Mouse (Mus musculus): ENCODE results near the gene BC017158. TPM values are rescaled to one million over a fixed set of nuclear protein-coding genes. Genes with fewer than 3 reads are reported as not detected.
A peak's percentile ranks its signal among the peaks of the same experiment; 100 is the strongest.

Gene BC017158
- polyA plus RNA-seq, 1 experiment from 2014 or later = 20.1 TPM

DNA sequence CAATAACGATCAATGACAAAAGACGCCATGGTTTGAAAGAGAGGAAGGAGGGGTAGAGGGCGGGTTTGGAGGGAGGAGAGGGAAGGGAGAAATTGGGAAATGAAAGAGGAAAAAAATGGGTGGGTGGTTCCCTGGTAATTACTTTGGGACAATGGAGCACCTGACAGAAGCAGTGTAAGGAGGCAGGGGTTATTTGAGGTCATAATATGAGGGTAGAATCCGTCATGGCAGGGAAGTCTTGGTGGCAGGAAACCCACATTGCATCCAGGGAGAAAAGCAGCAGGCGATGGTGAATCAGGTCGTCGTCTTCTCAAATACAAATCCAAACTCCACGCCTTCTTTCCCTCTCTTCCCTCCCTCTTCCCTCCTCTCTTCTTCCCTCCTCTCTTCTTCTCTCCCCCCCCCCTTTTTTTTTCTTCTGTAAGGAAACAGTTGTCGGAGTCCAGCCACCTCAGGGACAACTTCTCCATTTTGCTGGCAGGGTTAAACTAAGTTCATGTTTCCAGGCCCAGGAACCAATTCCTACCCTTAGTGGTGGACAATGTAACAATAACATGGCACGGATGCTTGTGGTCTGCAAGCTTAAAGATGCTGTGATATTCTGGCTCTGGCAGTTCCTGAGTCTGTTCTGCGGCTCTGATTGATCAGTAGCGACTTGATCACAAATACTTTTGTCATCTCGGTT lies 14.5 kb upstream of the BC017158 start:
- no peak overlapping the region for H3K27ac ChIP-seq (replicated peaks; ENCODE audit: low read depth, low read length)
- no peaks in the 10 kb centered on the region for H3K36me3 ChIP-seq (ENCODE audit: control insufficient read depth, insufficient read depth, low read length)
- H3K4me3 ChIP-seq (replicated peaks; ENCODE audit: low read depth, low read length) = no peak overlapping the region
- no peaks in the 10 kb centered on the region for H3K9me3 ChIP-seq (ENCODE audit: control insufficient read depth, low read length)
- no peak overlapping the region for H3K4me2 ChIP-seq (ENCODE audit: low read length)
- H3K27me3 ChIP-seq (ENCODE audit: control insufficient read depth, insufficient read depth, low read length) = no peaks in the 10 kb centered on the region
- no peaks in the 10 kb centered on the region for H3K4me1 ChIP-seq (ENCODE audit: control insufficient read depth, insufficient read depth, low read length)
- no peak for DNase-seq
- no peak for ATAC-seq (ENCODE audit: low FRiP score, low TSS enrichment)
- H3K9ac ChIP-seq (replicated peaks; ENCODE audit: low read length) = no peak overlapping the region
- WGBS = 80% methylated on average over 13 of the region's 13 CpGs

DNA sequence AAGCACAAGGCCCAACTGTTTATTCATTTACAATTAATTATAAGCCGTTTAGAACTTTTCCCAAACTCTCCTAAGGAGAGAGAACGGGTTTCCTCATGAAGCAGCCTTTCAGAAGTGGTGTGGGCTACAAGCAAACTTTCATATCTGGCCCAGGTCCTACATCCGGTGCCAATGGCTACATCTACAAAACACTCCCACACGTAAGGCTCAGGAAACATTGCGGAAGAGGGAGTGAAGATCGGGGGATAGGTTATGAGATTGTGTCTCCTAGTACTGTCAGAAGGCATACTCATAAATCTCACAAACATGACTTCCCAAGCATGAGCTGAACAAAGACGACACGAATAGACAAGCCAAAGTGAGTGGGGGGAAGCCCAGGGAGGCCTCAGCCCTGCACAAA lies 13.8 kb upstream of the BC017158 start:
- WGBS = 83% methylated on average over 8 of the region's 8 CpGs
- Histone ChIP-seq H3K9me3 (ENCODE audit: control insufficient read depth, low read length) (no peaks in the 10 kb centered on the region), H3K27me3 (ENCODE audit: control insufficient read depth, insufficient read depth, low read length) (no peaks in the 10 kb centered on the region), H3K27ac (replicated peaks; ENCODE audit: low read depth, low read length) (no peak overlapping the region), H3K9ac (replicated peaks; ENCODE audit: low read length) (no peak overlapping the region), H3K4me2 (ENCODE audit: low read length) (no peak overlapping the region), H3K4me3 (replicated peaks; ENCODE audit: low read depth, low read length) (no peak overlapping the region), H3K4me1 (ENCODE audit: control insufficient read depth, insufficient read depth, low read length) (no peaks in the 10 kb centered on the region), H3K36me3 (ENCODE audit: control insufficient read depth, insufficient read depth, low read length) (no peaks in the 10 kb centered on the region)
- DNase-seq = no peak
- ATAC-seq (ENCODE audit: low FRiP score, low TSS enrichment) = no peak

DNA sequence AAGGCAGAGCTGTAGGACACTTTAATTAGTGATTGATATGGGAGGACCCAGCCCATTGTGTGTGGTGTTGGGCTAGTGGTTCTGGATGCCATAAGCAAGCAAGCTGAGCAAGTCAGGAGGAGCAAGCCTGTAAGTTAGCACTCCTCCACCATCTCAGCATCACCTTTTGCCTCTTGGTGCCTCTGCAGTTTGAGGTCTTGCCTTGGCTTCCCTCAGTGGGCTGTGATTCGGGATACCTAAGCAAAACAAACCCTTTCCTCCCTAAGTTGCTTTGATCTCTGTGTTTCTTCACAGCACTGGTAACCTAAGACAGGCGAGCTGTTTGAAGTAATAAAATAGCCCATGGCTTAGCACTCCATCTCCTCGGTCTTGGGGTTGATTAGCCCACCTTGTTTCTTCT lies 13.3 kb upstream of the BC017158 start:
- no peak for ATAC-seq (ENCODE audit: low FRiP score, low TSS enrichment)
- DNase-seq = no peak
- no peaks in the 10 kb centered on the region for H3K4me1 ChIP-seq (ENCODE audit: control insufficient read depth, insufficient read depth, low read length)
- H3K4me3 ChIP-seq (replicated peaks; ENCODE audit: low read depth, low read length) = no peak overlapping the region
- H3K9me3 ChIP-seq (ENCODE audit: control insufficient read depth, low read length) = no peaks in the 10 kb centered on the region
- H3K27ac ChIP-seq (replicated peaks; ENCODE audit: low read depth, low read length) = no peak overlapping the region
- H3K9ac ChIP-seq (replicated peaks; ENCODE audit: low read length) = no peak overlapping the region
- 75% methylated on average over 3 of the region's 3 CpGs for WGBS
- no peak overlapping the region for H3K4me2 ChIP-seq (ENCODE audit: low read length)
- no peaks in the 10 kb centered on the region for H3K36me3 ChIP-seq (ENCODE audit: control insufficient read depth, insufficient read depth, low read length)
- no peaks in the 10 kb centered on the region for H3K27me3 ChIP-seq (ENCODE audit: control insufficient read depth, insufficient read depth, low read length)

DNA sequence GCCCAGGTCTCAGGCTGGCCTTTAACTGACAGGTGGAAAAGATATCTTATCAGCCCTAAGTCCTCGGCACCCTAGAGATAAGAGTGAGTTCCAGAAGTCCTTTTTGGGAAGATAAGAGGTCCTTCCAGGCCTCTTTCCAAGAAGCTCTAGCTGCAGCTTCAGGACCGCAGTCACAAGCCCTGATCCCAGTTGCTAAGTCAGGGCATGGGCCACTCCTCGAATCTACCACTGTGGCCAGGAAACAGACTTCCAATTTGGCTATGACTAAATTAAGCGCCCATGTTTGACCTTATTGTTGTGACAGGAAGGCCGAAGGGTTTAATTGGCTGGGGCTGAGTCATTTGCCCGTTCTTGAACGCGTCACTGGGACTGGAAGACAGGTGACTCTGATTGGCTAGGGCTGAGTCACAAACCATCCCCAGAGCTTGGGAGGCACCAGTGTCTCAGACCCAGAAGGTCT lies 12.3 kb upstream of the BC017158 start:
- H3K27me3 ChIP-seq (ENCODE audit: control insufficient read depth, insufficient read depth, low read length) = no peaks in the 10 kb centered on the region
- H3K9ac ChIP-seq (replicated peaks; ENCODE audit: low read length) = no peak overlapping the region
- H3K36me3 ChIP-seq (ENCODE audit: control insufficient read depth, insufficient read depth, low read length) = no peaks in the 10 kb centered on the region
- H3K4me2 ChIP-seq (ENCODE audit: low read length) = no peak overlapping the region
- DNase-seq = no peak
- no peaks in the 10 kb centered on the region for H3K4me1 ChIP-seq (ENCODE audit: control insufficient read depth, insufficient read depth, low read length)
- ATAC-seq (ENCODE audit: low FRiP score, low TSS enrichment) = no peak
- no peak overlapping the region for H3K27ac ChIP-seq (replicated peaks; ENCODE audit: low read depth, low read length)
- 83% methylated on average over 8 of the region's 8 CpGs for WGBS
- no peaks in the 10 kb centered on the region for H3K9me3 ChIP-seq (ENCODE audit: control insufficient read depth, low read length)
- no peak overlapping the region for H3K4me3 ChIP-seq (replicated peaks; ENCODE audit: low read depth, low read length)

DNA sequence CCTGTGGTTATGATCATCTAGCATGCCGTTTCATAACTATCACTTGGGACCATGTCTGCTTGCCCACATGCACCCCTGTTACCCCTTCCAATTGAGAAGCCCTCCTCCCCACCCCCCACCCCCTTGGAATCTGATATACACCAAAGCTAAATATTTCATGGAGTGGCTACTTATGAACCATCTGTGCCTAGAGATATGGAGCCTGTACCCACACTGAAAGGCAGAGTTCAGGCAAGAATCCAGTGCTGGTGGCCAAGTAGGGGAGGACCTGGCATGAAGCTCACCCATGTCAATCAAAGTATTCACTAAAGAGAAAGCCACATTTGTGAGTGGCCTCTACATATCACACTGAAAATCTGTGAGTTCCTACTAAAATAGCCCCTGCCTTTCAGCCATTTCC lies 11.8 kb upstream of the BC017158 start:
- no peak overlapping the region for H3K4me2 ChIP-seq (ENCODE audit: low read length)
- ATAC-seq (ENCODE audit: low FRiP score, low TSS enrichment) = no peak
- H3K36me3 ChIP-seq (ENCODE audit: control insufficient read depth, insufficient read depth, low read length) = no peaks in the 10 kb centered on the region
- no peaks in the 10 kb centered on the region for H3K4me1 ChIP-seq (ENCODE audit: control insufficient read depth, insufficient read depth, low read length)
- no peak overlapping the region for H3K4me3 ChIP-seq (replicated peaks; ENCODE audit: low read depth, low read length)
- H3K27ac ChIP-seq (replicated peaks; ENCODE audit: low read depth, low read length) = no peak overlapping the region
- no peak overlapping the region for H3K9ac ChIP-seq (replicated peaks; ENCODE audit: low read length)
- WGBS = 65% methylated on average over 1 of the region's 1 CpGs
- DNase-seq = no peak
- no peaks in the 10 kb centered on the region for H3K27me3 ChIP-seq (ENCODE audit: control insufficient read depth, insufficient read depth, low read length)
- H3K9me3 ChIP-seq (ENCODE audit: control insufficient read depth, low read length) = no peaks in the 10 kb centered on the region

DNA sequence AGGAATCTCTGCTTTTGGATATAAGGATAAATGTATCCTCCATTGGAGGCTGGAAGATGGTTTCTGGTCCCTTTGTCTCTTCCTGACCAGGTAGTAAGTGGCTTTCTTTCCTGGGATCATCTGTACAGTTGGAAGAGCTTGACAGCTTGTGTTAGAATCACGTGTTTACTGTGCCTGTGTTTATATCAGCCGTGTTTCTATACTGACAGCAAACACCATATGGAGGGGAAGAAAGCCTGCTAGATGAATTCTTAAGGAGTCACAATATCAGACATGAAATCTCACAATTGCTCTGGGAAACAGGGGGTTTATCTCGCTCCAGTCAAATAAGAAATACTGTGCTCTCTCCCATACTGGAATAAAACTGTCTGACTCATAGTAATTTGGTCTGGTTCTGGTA lies 11.2 kb upstream of the BC017158 start:
- H3K27me3 ChIP-seq (ENCODE audit: control insufficient read depth, insufficient read depth, low read length) = no peaks in the 10 kb centered on the region
- DNase-seq = no peak
- H3K9me3 ChIP-seq (ENCODE audit: control insufficient read depth, low read length) = no peaks in the 10 kb centered on the region
- H3K4me2 ChIP-seq (ENCODE audit: low read length) = no peak overlapping the region
- H3K27ac ChIP-seq (replicated peaks; ENCODE audit: low read depth, low read length) = no peak overlapping the region
- ATAC-seq (ENCODE audit: low FRiP score, low TSS enrichment) = no peak
- no peak overlapping the region for H3K9ac ChIP-seq (replicated peaks; ENCODE audit: low read length)
- WGBS = 73% methylated on average over 3 of the region's 3 CpGs
- H3K4me1 ChIP-seq (ENCODE audit: control insufficient read depth, insufficient read depth, low read length) = no peaks in the 10 kb centered on the region
- H3K36me3 ChIP-seq (ENCODE audit: control insufficient read depth, insufficient read depth, low read length) = no peaks in the 10 kb centered on the region
- no peak overlapping the region for H3K4me3 ChIP-seq (replicated peaks; ENCODE audit: low read depth, low read length)

DNA sequence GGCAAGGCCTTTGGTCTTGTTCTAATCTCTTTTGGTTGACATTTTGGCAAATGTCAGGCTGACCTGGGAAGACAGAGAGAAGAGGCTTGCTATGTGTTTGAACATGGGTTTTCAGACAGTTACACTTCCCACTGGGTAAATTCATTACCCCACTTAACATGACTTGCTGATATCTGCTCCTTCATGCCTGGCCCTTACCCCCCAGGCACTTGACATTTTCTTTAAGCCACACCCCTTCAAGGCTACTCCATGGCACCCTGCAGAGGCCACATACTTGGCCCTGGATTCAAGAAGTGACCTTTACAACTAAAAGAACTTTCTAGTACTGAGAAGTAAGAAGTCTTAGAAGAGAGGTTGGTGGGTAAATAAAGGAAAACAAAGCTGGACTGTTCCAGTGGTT lies 9.9 kb upstream of the BC017158 start:
- Histone ChIP-seq H3K4me2 (ENCODE audit: low read length) (no peak overlapping the region), H3K36me3 (ENCODE audit: control insufficient read depth, insufficient read depth, low read length) (no peaks in the 10 kb centered on the region), H3K4me3 (replicated peaks; ENCODE audit: low read depth, low read length) (no peak overlapping the region), H3K4me1 (ENCODE audit: control insufficient read depth, insufficient read depth, low read length) (no peaks in the 10 kb centered on the region), H3K27ac (replicated peaks; ENCODE audit: low read depth, low read length) (no peak overlapping the region), H3K27me3 (ENCODE audit: control insufficient read depth, insufficient read depth, low read length) (no peaks in the 10 kb centered on the region), H3K9me3 (ENCODE audit: control insufficient read depth, low read length) (no peaks in the 10 kb centered on the region), H3K9ac (replicated peaks; ENCODE audit: low read length) (no peak overlapping the region)
- ATAC-seq (ENCODE audit: low FRiP score, low TSS enrichment) (no peak), DNase-seq (no peak)

DNA sequence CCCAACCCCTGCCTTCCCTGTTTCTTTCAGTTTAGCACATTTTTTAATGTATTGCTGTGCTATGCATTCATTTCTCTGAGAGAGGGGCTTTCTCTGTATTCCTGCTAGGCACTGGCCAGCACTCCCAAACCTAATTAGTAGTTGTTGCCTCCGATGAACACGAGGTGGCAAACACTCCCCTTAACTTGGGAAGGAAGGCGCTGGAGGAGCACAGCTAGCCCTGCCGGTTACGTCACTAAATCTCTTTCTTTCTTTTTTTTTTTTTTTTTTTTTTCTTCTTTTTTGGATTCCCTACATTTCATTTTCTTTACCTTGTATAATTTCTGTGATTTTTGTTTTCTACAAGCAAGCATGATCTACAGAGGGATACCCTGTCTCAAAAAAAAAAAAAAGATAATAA lies 6.9 kb upstream of the BC017158 start:
- Histone ChIP-seq H3K27me3 (ENCODE audit: control insufficient read depth, insufficient read depth, low read length) (no peaks in the 10 kb centered on the region), H3K4me2 (ENCODE audit: low read length) (no peak overlapping the region), H3K4me3 (replicated peaks; ENCODE audit: low read depth, low read length) (no peak overlapping the region), H3K4me1 (ENCODE audit: control insufficient read depth, insufficient read depth, low read length) (no peaks in the 10 kb centered on the region), H3K9me3 (ENCODE audit: control insufficient read depth, low read length) (no peaks in the 10 kb centered on the region), H3K27ac (replicated peaks; ENCODE audit: low read depth, low read length) (no peak overlapping the region), H3K36me3 (ENCODE audit: control insufficient read depth, insufficient read depth, low read length) (no peaks in the 10 kb centered on the region), H3K9ac (replicated peaks; ENCODE audit: low read length) (no peak overlapping the region)
- WGBS = 6% methylated on average over 5 of the region's 5 CpGs
- ATAC-seq (ENCODE audit: low FRiP score, low TSS enrichment) = no peak; the same call in 1 of the 2 replicates
- DNase-seq = peak; percentile 85

DNA sequence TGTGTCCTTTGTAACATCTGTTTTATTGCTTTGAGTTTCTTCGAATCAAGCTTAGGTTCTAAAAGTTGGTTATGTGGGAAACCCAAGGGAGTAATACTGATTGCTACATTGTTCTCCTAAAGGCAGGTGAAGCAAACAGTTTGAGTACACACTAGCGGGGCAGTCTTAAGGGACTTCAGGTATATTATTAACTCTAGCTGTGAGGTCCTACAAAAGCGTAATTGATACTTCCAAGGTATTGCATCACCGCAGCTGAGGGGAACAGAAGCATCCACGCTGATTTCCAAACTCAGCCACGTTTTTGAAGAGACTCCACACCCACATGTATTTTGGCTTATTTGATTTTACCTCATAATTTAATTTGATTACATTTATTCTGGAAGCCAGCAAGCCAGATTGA lies 6.2 kb upstream of the BC017158 start:
- H3K9me3 ChIP-seq (ENCODE audit: control insufficient read depth, low read length) = no peaks in the 10 kb centered on the region
- no peaks in the 10 kb centered on the region for H3K36me3 ChIP-seq (ENCODE audit: control insufficient read depth, insufficient read depth, low read length)
- no peak overlapping the region for H3K27ac ChIP-seq (replicated peaks; ENCODE audit: low read depth, low read length)
- no peaks in the 10 kb centered on the region for H3K27me3 ChIP-seq (ENCODE audit: control insufficient read depth, insufficient read depth, low read length)
- H3K4me3 ChIP-seq (replicated peaks; ENCODE audit: low read depth, low read length) = no peak overlapping the region
- H3K4me2 ChIP-seq (ENCODE audit: low read length) = no peak overlapping the region
- 85% methylated on average over 6 of the region's 6 CpGs for WGBS
- DNase-seq = no peak
- ATAC-seq (ENCODE audit: low FRiP score, low TSS enrichment) = no peak
- H3K9ac ChIP-seq (replicated peaks; ENCODE audit: low read length) = no peak overlapping the region
- H3K4me1 ChIP-seq (ENCODE audit: control insufficient read depth, insufficient read depth, low read length) = no peaks in the 10 kb centered on the region

All from midbrain, embryonic 14.5 days (tissue).